Mouse (Mus musculus): ENCODE measurements around the gene Reep1. TPM values are rescaled to one million over a fixed set of nuclear protein-coding genes. Genes with fewer than 3 reads are reported as not detected.
A peak's percentile ranks its signal among the peaks of the same experiment; 100 is the strongest.
"Not testable (repeated sequence)": the region's sequence is repeated elsewhere in the genome, so short reads cannot be mapped to it uniquely, and the experiment has no call there.

The Reep1 gene
- total RNA-seq, 1 experiment from 2014 or later = not detected

DNA sequence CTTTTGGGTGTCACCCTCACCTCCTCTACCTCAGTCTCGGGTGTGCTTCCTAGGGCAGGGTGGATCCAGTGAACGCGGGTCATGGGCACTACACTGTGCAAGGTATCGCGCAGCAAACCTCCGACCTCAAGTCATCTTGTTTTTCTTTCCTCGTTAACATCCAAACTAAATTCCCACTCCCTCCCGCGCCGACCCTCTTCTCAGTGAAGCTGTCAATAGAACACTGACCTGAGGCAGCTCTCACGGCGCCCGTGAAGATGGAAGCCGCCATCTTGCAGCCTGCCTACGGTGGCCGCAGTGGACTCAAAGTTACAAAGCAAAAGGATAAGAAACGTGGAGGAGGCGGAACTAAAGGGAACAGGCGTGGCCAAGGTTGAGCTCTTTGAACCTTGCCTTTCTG lies 116.1 kb downstream of the Reep1 start:
- peak; percentile 100 for ATAC-seq (ENCODE audit: extremely low read depth, insufficient number of reproducible peaks, low FRiP score, poor library complexity, severe bottlenecking)

DNA sequence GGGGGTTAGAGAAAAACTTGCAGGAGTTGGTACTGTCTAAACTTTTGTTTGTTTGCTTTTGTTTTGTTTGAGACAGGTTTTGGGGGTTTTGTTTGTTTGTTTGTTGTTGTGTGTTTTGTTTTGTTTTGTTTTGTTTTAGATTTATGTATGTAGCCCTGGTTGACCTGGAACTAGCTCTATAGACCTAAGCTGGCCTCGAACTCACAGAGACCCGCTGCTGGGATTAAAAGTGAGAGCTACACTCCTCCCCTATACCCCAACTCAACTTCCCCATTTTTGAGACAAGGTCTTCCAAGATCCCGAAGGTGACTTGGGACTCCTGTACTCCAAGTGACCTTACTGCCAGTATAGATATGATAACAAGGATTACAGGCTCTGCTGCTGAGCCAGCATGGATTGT lies 116.6 kb downstream of the Reep1 start:
- no peak for ATAC-seq (ENCODE audit: extremely low read depth, insufficient number of reproducible peaks, low FRiP score, poor library complexity, severe bottlenecking)

DNA sequence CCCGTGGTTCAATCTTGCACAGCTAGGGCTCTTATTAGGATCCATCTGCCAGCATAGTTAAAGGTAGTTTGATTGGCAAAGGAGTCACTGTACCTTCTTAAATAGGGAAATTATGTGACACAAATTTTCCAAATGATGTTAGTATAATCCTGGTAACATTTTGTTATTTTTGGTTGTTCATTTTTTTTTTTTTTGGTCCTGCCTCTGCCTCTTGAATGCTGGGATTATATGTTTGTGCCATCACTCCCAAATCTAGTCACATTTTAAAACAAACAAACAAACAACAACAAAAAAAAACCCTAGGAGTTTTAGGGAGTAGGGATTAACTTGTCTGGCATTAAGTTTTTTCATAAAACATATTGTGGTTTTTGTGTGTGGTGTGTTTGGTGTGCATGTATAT lies 119.5 kb downstream of the Reep1 start, which contains the start of gene Mrpl35:
Gene Mrpl35 (minus strand): TSS at position 101 of the 400 bp plus-strand sequence.
- no peak for ATAC-seq (ENCODE audit: extremely low read depth, insufficient number of reproducible peaks, low FRiP score, poor library complexity, severe bottlenecking)

DNA sequence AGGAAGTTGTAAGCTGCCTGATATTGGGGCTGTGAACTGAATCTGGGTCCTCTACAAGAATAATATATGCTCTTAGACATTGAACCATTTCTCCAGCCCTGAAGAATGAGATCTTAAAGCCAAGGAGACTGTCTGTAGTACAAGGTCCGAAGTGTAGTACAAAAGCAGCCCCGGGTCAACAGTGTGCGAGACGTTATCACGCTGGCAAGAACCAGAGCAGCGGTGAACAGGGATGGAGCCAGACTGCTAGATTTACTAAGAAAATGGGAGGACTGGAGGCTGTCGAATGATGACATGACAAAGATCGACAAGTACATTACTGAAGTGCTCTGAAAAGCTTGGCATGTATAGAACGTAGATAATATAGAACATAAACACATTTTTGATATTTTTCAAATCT lies 122.4 kb downstream of the Reep1 start:
- ATAC-seq (ENCODE audit: extremely low read depth, insufficient number of reproducible peaks, low FRiP score, poor library complexity, severe bottlenecking) = no peak

DNA sequence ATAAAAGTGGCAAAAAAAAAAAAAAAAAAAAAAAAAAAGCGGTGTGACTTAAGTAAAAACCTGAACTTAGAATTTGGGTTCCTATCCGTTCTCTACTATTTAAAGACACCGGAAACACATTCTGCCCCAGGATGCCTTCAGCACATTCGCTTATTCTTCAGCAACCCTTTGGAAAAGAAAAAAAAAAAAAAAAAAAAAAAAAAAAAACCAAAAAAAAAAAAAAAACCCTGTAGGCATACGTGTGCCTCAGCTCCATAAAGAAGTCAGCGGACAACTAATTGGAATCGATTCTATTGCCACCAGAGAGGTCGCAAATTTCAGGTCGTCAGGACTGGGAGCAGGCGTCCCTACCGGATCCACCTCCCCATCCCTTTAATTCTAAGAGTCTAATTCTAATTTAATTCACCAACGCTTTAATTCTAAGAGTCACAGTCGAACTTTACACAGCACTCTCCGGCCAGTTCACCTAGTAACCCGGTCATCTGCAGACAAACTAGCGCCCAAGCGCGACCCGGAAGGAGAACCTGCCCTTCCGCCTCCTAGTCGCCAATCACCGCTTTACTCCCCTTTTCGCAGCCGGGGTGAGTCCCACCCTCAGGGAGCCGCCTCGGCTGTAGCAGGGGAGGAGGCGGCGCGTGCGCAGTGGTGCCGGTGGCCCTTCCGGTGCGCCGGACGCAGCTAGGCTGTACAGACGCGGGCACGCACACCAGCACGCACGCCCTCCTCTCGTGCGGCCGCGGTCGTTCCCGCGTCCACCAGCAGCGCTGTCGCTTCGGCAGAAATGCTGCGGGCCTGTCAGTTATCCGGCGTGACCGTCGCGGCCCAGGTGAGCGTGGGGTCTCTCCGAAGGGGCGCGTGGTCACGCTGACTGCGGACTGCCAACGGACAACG lies 123.6 kb downstream of the Reep1 start, which contains the start of gene Immt:
Gene Immt (plus strand): TSS at position 642 of the 891 bp plus-strand sequence.
- ATAC-seq (ENCODE audit: extremely low read depth, insufficient number of reproducible peaks, low FRiP score, poor library complexity, severe bottlenecking) = peak; percentile 93

DNA sequence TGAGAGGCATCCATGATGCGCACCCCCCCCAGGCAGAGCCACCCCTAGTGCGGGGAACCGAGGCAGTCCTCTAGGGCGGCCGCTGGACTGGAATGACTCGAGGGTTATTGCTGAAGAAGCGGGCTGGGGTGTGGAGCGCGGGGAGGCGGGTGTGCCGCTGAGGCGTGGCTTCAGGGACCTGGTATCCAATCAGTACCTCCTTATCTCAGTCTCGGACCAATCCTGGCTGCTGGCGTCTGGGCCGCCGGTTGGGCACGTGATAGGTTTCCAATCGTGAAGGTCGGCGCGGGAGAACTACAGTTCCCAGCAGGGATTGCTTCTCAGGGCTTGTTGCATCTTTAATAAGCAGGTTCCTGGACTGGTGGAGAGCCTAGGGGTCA lies 124.2 kb downstream of the Reep1 start:
- peak; percentile 96 for ATAC-seq (ENCODE audit: extremely low read depth, insufficient number of reproducible peaks, low FRiP score, poor library complexity, severe bottlenecking)

DNA sequence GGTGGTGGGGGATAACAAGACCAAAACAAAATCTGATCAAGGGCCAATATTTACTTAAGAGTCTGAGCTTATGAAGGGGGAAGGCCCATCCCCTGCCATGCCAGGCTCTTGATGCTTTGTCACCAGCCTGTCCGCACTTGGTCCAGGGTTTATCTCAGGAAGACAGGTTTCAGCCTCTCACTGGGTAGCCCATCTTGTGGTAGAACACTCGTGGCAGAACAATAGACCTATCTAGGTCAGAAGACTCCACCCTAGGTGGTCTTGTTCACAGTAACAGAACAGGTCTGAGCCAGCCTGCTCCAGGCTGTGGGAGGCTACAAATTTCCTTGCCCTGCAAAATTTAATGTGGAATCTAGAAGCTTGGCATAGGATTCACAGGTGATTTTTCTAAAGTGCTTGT lies 129.4 kb downstream of the Reep1 start:
- ATAC-seq (ENCODE audit: extremely low read depth, insufficient number of reproducible peaks, low FRiP score, poor library complexity, severe bottlenecking) = no peak

DNA sequence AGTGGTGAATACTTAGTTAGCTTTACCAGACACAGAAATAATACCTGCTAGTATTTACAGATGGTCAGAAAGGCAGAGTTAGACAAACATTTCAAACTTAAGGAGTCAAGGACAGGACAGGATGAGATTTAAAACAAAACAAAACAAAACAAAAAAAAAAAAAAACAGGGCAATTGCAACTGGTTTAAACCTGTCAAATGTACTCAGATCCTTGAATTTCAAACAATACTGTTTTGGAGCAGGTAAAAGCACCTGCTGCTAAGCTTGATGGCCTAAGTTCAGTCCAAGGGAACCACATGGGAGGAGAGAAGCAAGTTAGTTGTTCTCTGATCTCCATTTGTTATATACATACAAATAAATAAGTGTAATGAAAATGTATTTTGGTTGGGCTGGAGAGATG lies 132.5 kb downstream of the Reep1 start:
- ATAC-seq (ENCODE audit: extremely low read depth, insufficient number of reproducible peaks, low FRiP score, poor library complexity, severe bottlenecking) = no peak

DNA sequence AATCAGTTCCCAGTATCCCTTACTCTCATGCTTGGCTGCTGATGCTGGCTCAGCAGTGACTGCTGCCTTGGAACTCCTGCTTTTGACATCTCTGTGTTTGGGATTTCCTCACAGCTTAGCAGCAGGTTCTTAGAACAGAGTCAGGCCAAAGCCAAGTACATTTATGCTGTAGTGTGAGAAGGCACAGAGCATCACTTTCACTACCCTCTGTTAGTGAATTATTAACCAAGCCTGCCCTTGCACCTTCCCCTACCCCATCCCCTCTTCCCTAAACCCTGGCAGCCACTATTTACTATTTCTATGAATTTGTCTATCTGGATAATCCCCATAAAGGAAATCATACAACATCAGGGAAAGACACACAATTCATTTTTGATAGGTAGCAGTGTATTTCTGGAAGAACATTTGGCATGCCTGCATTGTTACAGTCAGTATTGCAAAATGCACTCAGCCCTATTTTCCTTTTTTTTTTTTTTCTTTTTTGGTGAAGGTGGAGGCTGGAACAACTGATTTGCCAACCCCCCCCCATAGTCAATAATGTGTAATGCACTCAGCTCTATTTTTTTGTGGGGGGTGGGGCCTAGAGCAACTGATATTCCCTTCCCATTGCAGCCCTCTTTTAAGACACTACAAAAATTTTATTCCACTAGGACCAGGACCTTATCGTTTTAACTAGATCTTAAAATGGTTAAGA lies 133.4 kb downstream of the Reep1 start:
- ATAC-seq (ENCODE audit: extremely low read depth, insufficient number of reproducible peaks, low FRiP score, poor library complexity, severe bottlenecking) = no peak

DNA sequence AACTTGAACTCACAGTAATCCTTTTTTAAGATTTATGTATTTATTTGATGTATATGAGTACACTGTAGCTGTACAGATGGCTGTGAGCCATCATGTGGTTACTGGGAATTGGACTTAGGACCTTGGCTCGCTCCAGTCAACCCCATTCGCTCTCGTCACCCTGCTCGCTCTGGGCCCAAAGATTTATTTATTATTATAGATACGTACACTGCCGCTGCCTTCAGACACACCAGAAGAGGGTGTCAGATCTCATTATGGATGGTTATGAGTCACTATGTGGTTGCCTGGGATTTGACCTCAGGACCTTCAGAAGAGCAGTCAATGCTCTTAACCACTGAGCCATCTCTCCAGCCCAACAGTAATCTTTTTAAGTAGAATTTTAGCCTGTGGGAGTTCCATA lies 139.5 kb downstream of the Reep1 start:
- not testable (repeated sequence) for ATAC-seq (ENCODE audit: extremely low read depth, insufficient number of reproducible peaks, low FRiP score, poor library complexity, severe bottlenecking)

Other genes starting within 250 kb of the Reep1 start
- gene Rnf103, start 213.7 kb upstream of the Reep1 start, total RNA-seq (2017) = 40.3 and 41.3 TPM in 2 replicates
- gene Chmp3, start 163.8 kb upstream of the Reep1 start, total RNA-seq (2017) = 154 and 161 TPM in 2 replicates
- gene Kdm3a, start 74.6 kb upstream of the Reep1 start, total RNA-seq (2017) = 136 and 147 TPM in 2 replicates
- gene Mrpl35, start 119.4 kb downstream of the Reep1 start, total RNA-seq (2017) = 2.8 and 6.2 TPM in 2 replicates
- gene Immt, start 123.8 kb downstream of the Reep1 start, total RNA-seq (2017) = 86.3 and 97.9 TPM in 2 replicates
- gene Ptcd3, start 201.2 kb downstream of the Reep1 start, total RNA-seq (2017) = 97.7 and 105 TPM in 2 replicates
- gene Polr1a, start 201.5 kb downstream of the Reep1 start, total RNA-seq (2017) = 64.6 and 76.6 TPM in 2 replicates

Measured in neutrophil, adult 5-6 weeks (primary cell).